Mouse (Mus musculus): ENCODE results near the gene Stox2.

DNA sequence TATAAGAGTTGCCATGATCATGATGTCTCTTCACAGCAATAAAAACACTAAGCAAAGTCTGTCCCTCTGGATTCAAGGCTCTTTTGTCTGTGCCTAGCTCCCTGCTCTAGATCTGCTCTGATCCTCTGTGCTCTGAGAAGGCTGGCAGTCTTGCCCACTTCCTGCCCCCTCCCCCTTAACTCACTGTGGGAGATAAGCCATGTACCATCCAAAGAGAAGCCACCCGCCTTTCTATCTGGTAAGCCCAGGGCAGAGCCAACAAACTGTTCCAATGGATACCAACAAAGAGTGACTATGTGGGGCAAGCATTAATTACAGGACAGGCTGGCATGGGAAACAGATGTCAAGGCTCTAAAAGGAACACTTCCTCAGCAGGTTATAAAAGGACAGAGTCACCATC, 113.2 kb downstream of the Stox2 start:
- TF ChIP-seq CTCF (IDR thresholded peaks at IDR 0.05; ENCODE audit: insufficient read depth, low read depth, low read length) (no peak), POLR2A (IDR thresholded peaks at IDR 0.05; ENCODE audit: insufficient read depth, low read depth, low read length) (no peak)
